Mouse (Mus musculus): Measurements from ENCODE around the gene Ovch2.
"Not testable (repeated sequence)": the region's sequence is repeated elsewhere in the genome, so short reads cannot be mapped to it uniquely, and the experiment has no call there.

Ovch2 gene

DNA sequence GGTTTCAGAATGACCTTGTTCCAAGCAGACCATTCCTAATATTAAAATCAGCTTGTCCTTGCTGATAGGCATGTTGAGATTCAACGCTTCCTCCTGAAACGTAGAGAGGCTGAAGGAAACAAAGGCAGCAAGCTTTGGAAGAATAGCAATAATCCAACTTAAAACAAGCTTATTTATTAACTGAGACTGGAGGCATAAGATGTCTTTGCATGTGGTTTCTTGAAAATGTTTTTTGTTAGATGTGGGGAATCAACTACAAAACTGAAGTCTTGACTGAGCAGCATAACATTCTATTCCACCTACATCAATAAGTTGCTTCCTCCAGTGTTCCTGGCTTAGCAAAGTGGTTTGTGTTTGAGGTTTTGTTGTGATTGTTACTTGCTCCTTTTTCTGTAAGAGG lies at the start of gene Ovch2:
Gene Ovch2, minus strand, starts transcription at position 101 of the 400 bp plus-strand sequence.
- no peak for DNase-seq (ENCODE audit: low spot score in 2 of 2)

DNA sequence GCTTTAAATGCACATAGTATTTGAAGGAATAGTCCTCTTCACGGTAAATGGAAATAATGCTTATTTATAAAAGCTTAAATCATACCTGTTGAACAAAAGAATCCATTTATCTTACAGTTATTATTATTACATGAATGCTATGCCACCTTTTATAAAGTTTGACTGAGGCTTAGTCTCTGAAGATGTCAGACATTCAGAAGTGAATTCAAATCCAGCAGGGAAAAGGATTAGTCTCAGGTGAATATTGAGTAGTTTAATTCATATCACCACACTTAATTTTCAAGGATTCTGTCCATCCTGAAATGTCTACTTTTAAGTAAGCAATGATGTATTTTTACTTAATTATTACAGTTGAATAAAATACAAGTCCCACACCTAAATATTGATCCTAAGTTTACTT lies 46.4 kb upstream of the Ovch2 start, which contains the start of gene Olfr470:
Gene Olfr470, minus strand, starts transcription at position 101 of the 400 bp plus-strand sequence.
- not testable (repeated sequence) for DNase-seq (ENCODE audit: low spot score in 2 of 2)

- DNase-seq (ENCODE audit: low spot score in 2 of 2), result no peak
Measured at GRCm38 (mm10) chr7:107841719-107842118, 40.7 kb upstream of the Ovch2 start.

DNA sequence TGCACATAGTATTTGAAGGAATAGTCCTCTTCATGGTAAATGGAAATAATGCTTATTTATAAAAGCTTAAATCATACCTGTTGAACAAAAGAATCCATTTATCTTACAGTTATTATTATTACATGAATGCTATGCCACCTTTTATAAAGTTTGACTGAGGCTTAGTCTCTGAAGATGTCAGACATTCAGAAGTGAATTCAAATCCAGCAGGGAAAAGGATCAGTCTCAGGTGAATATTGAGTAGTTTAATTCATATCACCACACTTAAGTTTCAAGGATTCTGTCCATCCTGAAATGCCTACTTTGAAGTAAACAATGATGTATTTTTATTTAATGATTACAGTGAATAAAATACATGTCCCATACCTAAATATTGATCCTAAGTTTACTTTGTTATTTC lies 24.4 kb upstream of the Ovch2 start, which contains the start of gene Olfr469:
Gene Olfr469, minus strand, starts transcription at position 101 of the 400 bp plus-strand sequence.
- DNase-seq (ENCODE audit: low spot score in 2 of 2), result not testable (repeated sequence)

DNA sequence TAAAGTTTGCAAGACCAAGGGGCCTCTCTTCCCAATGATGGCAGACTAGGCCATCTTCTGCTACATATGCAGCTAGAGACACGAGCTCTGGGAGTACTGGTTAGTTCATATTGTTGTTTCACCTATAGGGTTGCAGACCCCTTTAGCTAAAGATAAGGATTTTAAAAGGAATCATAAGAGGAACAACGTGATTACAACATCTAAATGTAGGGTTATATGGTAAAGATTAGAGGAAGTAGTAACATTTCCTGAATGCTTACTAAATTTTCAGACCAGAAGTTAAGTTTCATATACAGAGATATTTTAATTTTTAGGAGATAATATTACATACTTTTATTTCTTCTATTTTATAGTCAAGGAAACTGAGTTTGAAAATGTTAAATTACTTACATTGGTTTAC lies 22.9 kb upstream of the Ovch2 start:
- not testable (repeated sequence) for DNase-seq (ENCODE audit: low spot score in 2 of 2)

GRCm38 (mm10) chr7:107819442-107819841 lies 18.4 kb upstream of the Ovch2 start:
- no peak for DNase-seq (ENCODE audit: low spot score in 2 of 2)

DNA sequence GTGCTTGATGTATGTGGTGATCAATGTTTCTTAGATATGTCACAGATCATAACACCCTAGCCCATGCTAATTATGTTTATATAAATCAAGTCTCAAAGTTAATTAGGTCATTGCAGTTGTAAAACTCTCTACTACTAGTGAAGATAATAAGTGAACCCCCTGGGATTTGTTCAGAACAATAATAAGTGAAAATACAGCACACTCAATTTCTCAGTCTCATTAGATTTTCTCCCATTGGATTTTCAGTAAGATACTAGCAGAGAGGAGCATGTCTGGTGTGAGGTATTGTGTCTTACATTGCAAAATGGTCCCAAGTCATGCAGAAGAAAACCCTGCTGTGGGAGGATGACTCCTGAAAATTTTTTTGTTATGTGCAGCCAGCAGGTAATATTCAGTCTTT lies 11.0 kb upstream of the Ovch2 start, which contains the start of gene Olfr467:
Gene Olfr467, plus strand, starts transcription at position 301 of the 400 bp plus-strand sequence.
- no peak for DNase-seq (ENCODE audit: low spot score in 2 of 2)

- DNase-seq (ENCODE audit: low spot score in 2 of 2), result no peak
Measured at GRCm38 (mm10) chr7:107802138-107802537, 1.1 kb upstream of the Ovch2 start.

GRCm38 (mm10) chr7:107796500-107796899 lies 4.5 kb downstream of the Ovch2 start:
- DNase-seq (ENCODE audit: low spot score in 2 of 2), result no peak

GRCm38 (mm10) chr7:107787977-107788620 lies 12.9 kb downstream of the Ovch2 start:
- DNase-seq (ENCODE audit: low spot score in 2 of 2), result peak; percentile 27 to 32

DNA sequence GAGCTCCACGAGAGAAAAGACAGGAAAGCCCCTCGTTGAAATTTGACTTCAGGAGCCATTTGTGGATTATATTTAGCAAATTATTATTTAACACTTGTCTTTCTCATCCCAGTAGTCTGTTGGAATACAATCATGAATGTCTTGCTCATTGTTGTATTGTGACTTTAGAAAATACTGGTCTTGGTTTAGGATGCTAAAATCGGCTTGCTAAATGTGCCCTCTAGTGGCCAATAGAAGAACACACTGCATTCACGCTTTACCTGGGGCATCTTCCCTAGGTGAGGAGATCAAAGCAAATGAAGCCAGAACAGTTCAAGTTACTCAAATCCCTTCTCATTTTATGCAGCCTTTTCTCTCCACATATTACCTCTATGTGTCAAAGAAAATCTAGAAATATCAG lies 21.4 kb downstream of the Ovch2 start:
- peak; percentile 24 to 26 for DNase-seq (ENCODE audit: low spot score in 2 of 2)

DNA sequence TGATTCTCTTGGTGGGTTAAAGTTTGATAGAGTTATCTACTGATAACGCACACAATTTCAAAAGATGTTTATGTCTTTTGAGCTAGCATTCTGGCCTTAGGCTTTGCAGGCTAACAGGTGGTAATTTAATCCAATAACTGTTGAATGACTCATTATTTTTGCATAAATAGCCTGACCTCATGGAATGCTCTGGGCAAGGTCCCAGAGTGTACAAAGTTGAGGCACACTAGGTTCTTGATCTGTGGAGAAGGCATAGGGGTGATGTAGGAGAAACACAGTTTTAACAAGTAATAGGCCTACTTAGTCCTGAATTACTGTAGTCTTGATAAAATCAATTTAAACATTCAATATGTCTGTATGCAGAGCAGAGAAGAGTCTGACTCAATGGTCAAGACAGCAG lies 22.8 kb downstream of the Ovch2 start:
- no peak for DNase-seq (ENCODE audit: low spot score in 2 of 2)

DNA sequence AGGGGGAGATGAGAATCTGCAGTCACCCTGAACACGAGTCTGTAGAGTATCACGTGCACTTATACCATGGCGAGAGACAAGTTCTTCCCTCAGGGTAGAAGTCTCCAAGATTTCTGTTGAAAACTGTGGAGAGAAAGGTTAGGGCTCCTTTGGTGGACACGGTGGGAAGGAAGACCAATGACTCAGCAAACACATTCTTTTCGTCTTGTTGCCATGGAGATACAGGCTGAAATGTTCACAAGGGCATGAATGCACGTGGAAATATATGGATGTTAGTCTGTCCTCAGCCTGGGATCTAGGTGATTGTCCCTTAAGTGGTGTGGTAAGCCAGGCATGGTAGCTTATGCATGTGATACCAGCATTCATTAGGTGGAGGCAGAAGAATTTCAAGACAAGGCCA lies 30.2 kb downstream of the Ovch2 start:
- no peak for DNase-seq (ENCODE audit: low spot score in 2 of 2)

DNA sequence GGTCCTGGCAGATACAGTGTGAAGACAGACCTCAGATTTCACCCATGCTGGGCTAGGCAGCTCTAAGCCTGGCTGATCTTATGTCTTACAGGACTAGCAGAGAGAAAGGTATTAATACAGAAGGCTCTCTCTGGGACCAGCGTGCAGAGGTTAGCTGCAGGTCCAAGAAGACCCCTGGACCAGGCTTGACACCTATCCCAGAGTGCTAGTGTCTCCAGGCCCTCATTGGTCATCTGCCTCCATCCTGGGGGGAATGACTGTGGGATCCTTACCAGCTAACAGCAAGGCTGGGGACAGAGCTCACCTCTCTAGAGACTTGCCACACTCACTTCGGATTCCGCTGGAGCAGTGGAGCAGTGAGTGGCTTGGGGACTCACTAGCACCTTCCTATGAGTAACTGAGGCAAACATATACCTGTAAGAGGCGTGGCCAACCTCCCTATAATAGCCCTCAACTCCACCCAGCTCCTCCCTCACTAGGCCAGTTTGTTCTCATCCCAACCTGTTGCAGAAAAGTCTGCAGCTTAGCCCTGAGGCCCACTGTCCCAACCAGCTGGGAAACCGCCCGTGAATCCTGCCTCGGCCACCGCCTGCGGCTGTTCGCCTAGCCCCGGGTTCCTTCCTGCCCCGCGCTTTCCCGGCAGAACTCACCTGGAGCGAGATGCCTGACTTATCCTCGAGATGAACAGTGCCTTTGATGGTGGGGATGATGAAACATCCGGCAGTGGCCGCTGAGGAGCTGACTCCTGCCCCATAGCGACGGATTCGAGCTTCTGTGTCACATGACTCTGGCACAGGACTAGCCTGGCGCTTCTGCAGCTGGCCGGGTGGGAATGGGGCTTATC lies 43.5 kb downstream of the Ovch2 start, which contains the start of gene Cyb5r2:
Gene Cyb5r2, minus strand, starts transcription at position 725 of the 844 bp plus-strand sequence.
- peak in 1 of 2 experiments; percentile 18 for DNase-seq (ENCODE audit: low spot score in 2 of 2)

GRCm38 (mm10) chr7:107756748-107757147 lies 44.3 kb downstream of the Ovch2 start:
- no peak for DNase-seq (ENCODE audit: low spot score in 2 of 2)

GRCm38 (mm10) chr7:107755905-107756304 lies 45.1 kb downstream of the Ovch2 start:
- no peak for DNase-seq (ENCODE audit: low spot score in 2 of 2)

DNA sequence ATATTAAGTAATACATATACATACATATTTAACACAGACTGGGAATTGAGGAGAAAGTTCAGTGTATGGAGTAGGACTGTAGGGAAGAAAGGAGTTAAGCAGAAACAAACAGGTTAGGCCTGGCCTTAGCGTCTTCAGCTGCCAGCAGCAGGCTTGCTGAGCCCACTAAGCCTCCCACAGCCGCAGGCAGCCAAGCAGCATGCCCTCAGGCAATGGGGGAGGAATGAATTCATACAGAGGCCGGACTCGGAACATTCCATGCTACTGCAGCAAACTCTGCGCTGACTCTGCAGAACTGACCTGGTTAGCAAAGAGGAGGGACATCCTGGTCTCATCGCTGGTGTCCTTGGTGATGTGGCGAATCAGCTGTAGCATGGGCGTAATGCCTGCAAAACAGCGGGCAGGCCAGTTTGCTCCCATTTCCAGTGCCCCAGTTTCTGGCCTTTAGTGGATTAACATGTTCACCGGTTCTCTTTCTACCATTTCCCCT lies 48.9 kb downstream of the Ovch2 start:
- no peak for DNase-seq (ENCODE audit: low spot score in 2 of 2)

DNA sequence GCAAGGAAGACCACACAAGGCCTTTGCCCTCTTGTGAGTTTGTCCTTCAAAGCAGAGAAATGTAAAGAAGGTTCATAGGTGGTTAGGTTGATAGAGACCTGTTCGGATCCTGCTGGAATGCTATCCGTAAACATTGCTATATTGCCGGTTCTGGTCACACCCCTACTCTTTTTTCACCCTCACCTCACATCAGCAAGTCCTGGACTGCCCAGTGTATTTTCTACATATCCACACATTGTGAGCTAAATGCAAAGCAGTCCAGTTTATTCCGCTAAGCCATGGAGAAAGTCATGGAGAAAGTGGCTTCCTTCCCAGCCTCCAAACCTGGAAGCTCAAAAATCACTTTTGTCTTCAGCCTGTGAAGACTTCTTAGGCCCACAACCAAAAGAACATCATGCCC lies 51.3 kb downstream of the Ovch2 start:
- no peak for DNase-seq (ENCODE audit: low spot score in 2 of 2)

GRCm38 (mm10) chr7:107749270-107749669 lies 51.7 kb downstream of the Ovch2 start:
- DNase-seq (ENCODE audit: low spot score in 2 of 2), result peak; percentile 29 to 62

DNA sequence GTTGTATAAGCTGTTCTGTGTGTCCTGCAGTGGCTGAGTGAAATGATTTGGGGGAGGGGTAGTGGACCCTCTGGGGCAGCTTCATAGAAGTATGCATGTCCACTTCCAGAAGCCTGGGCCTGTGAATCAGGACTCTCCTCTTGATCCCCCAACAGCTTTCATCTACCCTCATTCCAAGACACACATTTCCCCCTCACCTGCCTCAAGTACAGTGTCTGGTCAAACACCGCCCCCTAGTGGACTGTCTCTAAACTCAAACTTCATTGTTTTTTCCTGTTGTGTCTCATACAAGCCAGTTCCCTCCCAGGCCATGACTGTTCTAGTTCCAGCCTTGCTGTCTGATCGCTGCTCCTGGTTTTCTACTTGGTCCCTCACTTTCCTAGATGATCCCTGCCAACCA lies 53.1 kb downstream of the Ovch2 start:
- DNase-seq (ENCODE audit: low spot score in 2 of 2), result peak; percentile 24 to 62

GRCm38 (mm10) chr7:107747476-107747875 lies 53.5 kb downstream of the Ovch2 start:
- no peak for DNase-seq (ENCODE audit: low spot score in 2 of 2)

DNA sequence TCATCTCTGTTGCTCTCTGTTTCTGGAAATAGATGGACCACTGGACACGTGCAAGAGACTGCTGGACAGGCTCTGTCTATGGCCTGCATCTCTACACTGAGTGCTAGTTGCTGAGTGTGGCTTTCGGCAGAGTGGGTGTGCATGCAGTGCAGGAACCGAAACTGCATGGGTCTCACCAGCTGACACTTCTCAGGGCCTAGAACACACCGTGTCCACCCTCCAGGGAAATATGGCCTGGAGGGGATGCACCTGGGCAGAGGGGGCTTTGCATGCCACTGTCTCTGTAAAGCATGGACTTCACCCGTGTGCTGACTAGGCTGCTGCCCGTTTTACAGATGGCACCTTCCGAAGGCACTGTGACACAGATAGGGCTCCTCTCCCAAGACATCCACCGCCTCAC lies 55.0 kb downstream of the Ovch2 start:
- no peak for DNase-seq (ENCODE audit: low spot score in 2 of 2)

Data from right cerebral cortex, adult 2 months (tissue).